Comparison of ENCODE assay signal across 18 mouse cellular contexts in the genomic region with DNA sequence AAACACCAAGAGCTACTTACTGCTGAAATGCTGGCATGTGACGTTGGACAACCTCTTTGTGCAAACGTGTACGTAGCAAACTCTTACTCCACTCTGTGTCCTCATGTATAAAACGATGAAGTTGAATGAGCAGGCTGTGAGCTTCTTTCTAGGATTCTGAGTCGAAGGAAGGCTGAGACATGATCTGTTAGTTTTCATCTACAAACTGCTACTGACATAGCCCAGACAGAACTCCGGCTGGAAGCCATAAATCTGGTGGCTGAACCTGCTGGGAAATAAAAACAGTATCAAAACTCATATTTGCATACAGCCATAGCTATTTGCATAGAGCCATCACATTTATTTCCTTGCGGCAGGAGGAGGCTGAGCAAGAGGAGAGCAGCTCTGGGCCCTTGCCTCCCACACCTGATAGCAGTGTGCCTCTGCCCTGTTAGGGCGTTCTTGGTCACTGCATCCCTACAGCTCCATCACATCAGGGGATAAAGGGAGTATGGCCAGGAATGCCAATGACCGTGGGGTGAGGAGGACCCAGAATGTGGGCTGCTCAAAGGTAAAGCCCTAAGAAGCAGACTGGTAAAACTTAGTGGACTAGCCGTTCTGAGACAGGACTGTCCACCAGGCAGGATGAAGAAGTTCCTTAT.
DNase-seq lines count a peak whose midpoint lies in the region; ATAC-seq and TF ChIP-seq lines count a peak whose summit lies in the region.
"Had no signal": no experiment of that assay in that cellular context is flagged by ENCODE, and none has a peak within 500 bp of the region (broad histone marks: within the 10 kb centered on the region; RNA-seq: fewer than 3 reads in every experiment).

No protein-coding gene starts in this region.

- no peak overlapping the region for H3K4me3 ChIP-seq in forebrain, embryonic 13.5 days
- H3K4me3 ChIP-seq in forebrain, embryonic 11.5 days (ENCODE audit: low read depth, low read length) = no peak overlapping the region
- no peak overlapping the region for H3K4me3 ChIP-seq in hindbrain, embryonic 14.5 days (replicated peaks; ENCODE audit: low read length)
- no peak overlapping the region for H3K4me3 ChIP-seq in hindbrain, embryonic 16.5 days (ENCODE audit: low read length)
- H3K4me3 ChIP-seq: embryonic facial prominence, embryonic 12.5 days; heart, embryonic 10.5 days; stomach, embryonic 15.5 days had no signal

- DNase-seq in forebrain, embryonic 11.5 days (ENCODE audit: low spot score) = no peak
- DNase-seq in hindbrain, embryonic 14.5 days (ENCODE audit: low spot score) = no peak
- DNase-seq in layer of hippocampus, postnatal 14 days (ENCODE audit: low spot score in 2 of 2) = peak; percentile 19 to 47
- DNase-seq in layer of hippocampus, adult 9-10 months (ENCODE audit: low spot score) = no peak
- peak; percentile 10 for DNase-seq in brain, embryonic 14.5 days (ENCODE audit: low read depth)
- DNase-seq: adrenal gland, adult 8-10 months; cerebellum, adult 2 months; cerebellum, postnatal 25 days; heart, postnatal 4 days; lung, postnatal 4 days; thymus, postnatal 36 days had no signal

- H3K4me2 ChIP-seq in forebrain, embryonic 13.5 days = no peak overlapping the region
- no peak overlapping the region for H3K4me2 ChIP-seq in forebrain, embryonic 11.5 days (ENCODE audit: low read depth, low read length, severe bottlenecking)
- H3K4me2 ChIP-seq in hindbrain, embryonic 14.5 days (replicated peaks) = no peak overlapping the region
- no peak overlapping the region for H3K4me2 ChIP-seq in hindbrain, embryonic 16.5 days (ENCODE audit: low read length)
- H3K4me2 ChIP-seq: embryonic facial prominence, embryonic 12.5 days; stomach, embryonic 15.5 days had no signal

- H3K27ac ChIP-seq in forebrain, embryonic 13.5 days = no peak overlapping the region
- H3K27ac ChIP-seq in forebrain, embryonic 11.5 days (ENCODE audit: low read depth, low read length) = no peak overlapping the region
- peak overlapping the region; percentile 21; the same call in 1 of the 2 replicates for H3K27ac ChIP-seq in hindbrain, embryonic 14.5 days
- no peak overlapping the region for H3K27ac ChIP-seq in hindbrain, embryonic 16.5 days (ENCODE audit: low read depth, low read length)
- H3K27ac ChIP-seq: embryonic facial prominence, embryonic 12.5 days; heart, embryonic 10.5 days; stomach, embryonic 15.5 days had no signal

- peaks cover 27% of the 10 kb centered on the region for H3K4me1 ChIP-seq in forebrain, embryonic 13.5 days
- no peaks in the 10 kb centered on the region for H3K4me1 ChIP-seq in forebrain, embryonic 11.5 days (replicated peaks; ENCODE audit: control insufficient read depth, insufficient read depth, low read length)
- peaks cover 18% of the 10 kb centered on the region for H3K4me1 ChIP-seq in hindbrain, embryonic 14.5 days (replicated peaks; ENCODE audit: control insufficient read depth, insufficient read depth, low read length)
- H3K4me1 ChIP-seq in hindbrain, embryonic 16.5 days (ENCODE audit: control insufficient read depth, insufficient read depth, low read depth, low read length) = peaks cover 2% of the 10 kb centered on the region; the same call in 1 of the 2 replicates
- H3K4me1 ChIP-seq: embryonic facial prominence, embryonic 12.5 days; heart, embryonic 10.5 days; stomach, embryonic 15.5 days had no signal

- no peaks in the 10 kb centered on the region for H3K36me3 ChIP-seq in forebrain, embryonic 13.5 days (ENCODE audit: poor library complexity, severe bottlenecking)
- no peaks in the 10 kb centered on the region for H3K36me3 ChIP-seq in forebrain, embryonic 11.5 days (ENCODE audit: control insufficient read depth, insufficient read depth, low read length)
- no peaks in the 10 kb centered on the region for H3K36me3 ChIP-seq in hindbrain, embryonic 14.5 days (replicated peaks; ENCODE audit: control insufficient read depth, insufficient read depth)
- no peaks in the 10 kb centered on the region for H3K36me3 ChIP-seq in hindbrain, embryonic 16.5 days (ENCODE audit: control insufficient read depth, insufficient read depth, low read length)
- H3K36me3 ChIP-seq: embryonic facial prominence, embryonic 12.5 days; heart, embryonic 10.5 days; stomach, embryonic 15.5 days had no signal

- H3K27me3 ChIP-seq in forebrain, embryonic 13.5 days = no peaks in the 10 kb centered on the region
- H3K27me3 ChIP-seq in forebrain, embryonic 11.5 days (ENCODE audit: control insufficient read depth, insufficient read depth, low read length) = no peaks in the 10 kb centered on the region
- no peaks in the 10 kb centered on the region for H3K27me3 ChIP-seq in hindbrain, embryonic 14.5 days (ENCODE audit: control insufficient read depth, insufficient read depth, low read length)
- H3K27me3 ChIP-seq in hindbrain, embryonic 16.5 days (replicated peaks; ENCODE audit: control insufficient read depth, insufficient read depth, low read length) = no peaks in the 10 kb centered on the region
- H3K27me3 ChIP-seq: embryonic facial prominence, embryonic 12.5 days; stomach, embryonic 15.5 days had no signal

- WGBS in forebrain, embryonic 13.5 days = 84% methylated on average over 10 of the region's 10 CpGs
- 90% methylated on average over 10 of the region's 10 CpGs for WGBS in forebrain, embryonic 11.5 days
- WGBS in hindbrain, embryonic 14.5 days = 80% methylated on average over 10 of the region's 10 CpGs
- 76% methylated on average over 10 of the region's 10 CpGs for WGBS in hindbrain, embryonic 16.5 days

- no peak for TF ChIP-seq POLR2A in brain, embryonic 14.5 days (IDR thresholded peaks at IDR 0.05; ENCODE audit: borderline replicate concordance, extremely low read depth, insufficient read depth, insufficient read length, poor library complexity, severe bottlenecking)

- H3K9me3 ChIP-seq in forebrain, embryonic 13.5 days (replicated peaks) = no peaks in the 10 kb centered on the region
- H3K9me3 ChIP-seq in forebrain, embryonic 11.5 days (ENCODE audit: control insufficient read depth, low read length) = no peaks in the 10 kb centered on the region
- no peaks in the 10 kb centered on the region for H3K9me3 ChIP-seq in hindbrain, embryonic 14.5 days (ENCODE audit: control insufficient read depth, low read length)
- H3K9me3 ChIP-seq in hindbrain, embryonic 16.5 days (ENCODE audit: control insufficient read depth, low read length) = no peaks in the 10 kb centered on the region
- H3K9me3 ChIP-seq: embryonic facial prominence, embryonic 12.5 days; heart, embryonic 10.5 days; stomach, embryonic 15.5 days had no signal

- ATAC-seq in forebrain, embryonic 13.5 days = peak; percentile 27; the same call in 1 of the 2 replicates
- no peak for ATAC-seq in forebrain, embryonic 11.5 days (replicated peaks; ENCODE audit: low FRiP score)
- no peak for ATAC-seq in hindbrain, embryonic 14.5 days (ENCODE audit: low FRiP score)
- no peak for ATAC-seq in hindbrain, embryonic 16.5 days
- ATAC-seq: activated CD4-positive, CD25-positive, alpha-beta regulatory T cell, adult 4 months; intestine, postnatal 0 days had no signal

- TF ChIP-seq CTCF in brain, embryonic 14.5 days (IDR thresholded peaks at IDR 0.05; ENCODE audit: borderline replicate concordance, extremely low read depth, insufficient read depth, insufficient read length) = no peak

- H3K9ac ChIP-seq in forebrain, embryonic 13.5 days = no peak overlapping the region
- no peak overlapping the region for H3K9ac ChIP-seq in forebrain, embryonic 11.5 days (ENCODE audit: low read length)
- no peak overlapping the region for H3K9ac ChIP-seq in hindbrain, embryonic 14.5 days
- no peak overlapping the region for H3K9ac ChIP-seq in hindbrain, embryonic 16.5 days (ENCODE audit: low read depth, low read length)
- H3K9ac ChIP-seq: embryonic facial prominence, embryonic 12.5 days; stomach, embryonic 15.5 days had no signal

Comparison
In these comparisons a context has a peak if more than half of its experiments do, and no peak if none do; other contexts are left out.
1. DNase-seq: peak in layer of hippocampus, postnatal 14 days (2 of 2) and brain, embryonic 14.5 days (single experiment); none in forebrain, embryonic 11.5 days (single experiment), hindbrain, embryonic 14.5 days (single experiment) and layer of hippocampus, adult 9-10 months (single experiment).